Mouse (Mus musculus) lung, embryonic 16.5 days (tissue): ENCODE data around the gene Eef1akmt4. TPM values are rescaled to one million over a fixed set of nuclear protein-coding genes. Genes with fewer than 3 reads are reported as not detected.

Experiments
- ATAC-seq: fragments of 200-750 bp; cut with Nextera tagmentation; 2 replicates; pipeline ENCODE4 v1.8.0; 2017; ENCODE audit warnings: low read depth, mild to moderate bottlenecking, moderate library complexity
- H3K27ac ChIP-seq: fragments of 300-500 bp; sonication (generic); 2 replicates; pipeline ENCODE4 v1.5.1; 2014; ENCODE audit warnings: mild to moderate bottlenecking, control low read depth, low read length
- H3K27me3 ChIP-seq: fragments of 300-500 bp; sonication (generic); 2 replicates; pipeline ENCODE4 v1.6.1; 2014; ENCODE audit warnings: low read depth, low read length, mixed read lengths; ENCODE audit not compliant: control insufficient read depth, insufficient read depth
- H3K36me3 ChIP-seq: fragments of 300-500 bp; sonication (generic); 2 replicates; pipeline ENCODE4 v1.6.1; 2014; ENCODE audit warnings: low read length; ENCODE audit not compliant: control insufficient read depth, insufficient read depth
- H3K4me1 ChIP-seq: fragments of 300-500 bp; sonication (generic); replicated peaks from 2 replicates; pipeline ENCODE4 v1.6.1; 2014; ENCODE audit warnings: low read length, mixed read lengths; ENCODE audit not compliant: control insufficient read depth, insufficient read depth
- H3K4me2 ChIP-seq: fragments of 300-500 bp; sonication (generic); 2 replicates; pipeline ENCODE4 v1.6.1; 2014; ENCODE audit warnings: low read depth, low read length, control low read depth
- H3K4me3 ChIP-seq: fragments of 300-500 bp; sonication (generic); 2 replicates; pipeline ENCODE4 v1.5.1; 2014; ENCODE audit warnings: mild to moderate bottlenecking, low read length, control low read depth
- H3K9ac ChIP-seq: fragments of 300-500 bp; sonication (generic); 2 replicates; pipeline ENCODE4 v1.6.1; 2014; ENCODE audit warnings: low read length, control low read depth
- H3K9me3 ChIP-seq: fragments of 300-500 bp; sonication (generic); 2 replicates; pipeline ENCODE4 v1.6.1; 2016; ENCODE audit warnings: low read length; ENCODE audit not compliant: control insufficient read depth
- WGBS: fragments of 180-500 bp; shearing (Covaris S2); extraction: QIAGEN DNeasy Blood & Tissue Kit; methylation state at CpG from one replicate; pipeline ENCODE4 v1.1.7; 2014; 5-methylcytosine and 5-hydroxymethylcytosine counted together
- polyA plus RNA-seq: library from polyadenylated mRNA; unstranded; fragments of >200 nt; fragmentation: Nextera tagmentation; extraction: Ambion mirVana; gene quantifications from 2 replicates; pipeline ENCODE4 v1.2.1, GENCODE M21; 2015

Eef1akmt4 gene
- 24.4 and 25.6 TPM in 2 replicates for polyA plus RNA-seq

GRCm38 (mm10) chr16:20611357-20612227, at the start of gene Eef1akmt4, which contains the start of the genes Gm49333 and Alg3:
Gene Eef1akmt4 (plus strand): TSS chr16:20611593.
Gene Gm49333 (plus strand): TSS chr16:20611610.
Gene Alg3 (minus strand): TSS chr16:20611735.
- WGBS, result 2% methylated on average over 41 of the region's 41 CpGs
- H3K4me2 ChIP-seq, result peak within 1 kb of the TSS; percentile 99
- H3K27ac ChIP-seq, result peak within 1 kb of the TSS; percentile 90
- peak within 1 kb of the TSS; percentile 86 for H3K9ac ChIP-seq
- H3K9me3 ChIP-seq, result no peaks in the 10 kb centered on the region
- peak within 1 kb of the TSS; percentile 94 for H3K4me3 ChIP-seq
- peak; percentile 99 for ATAC-seq
- H3K36me3 ChIP-seq, result peaks cover 5% of the 10 kb centered on the region; the same call in 1 of the 2 replicates
- H3K27me3 ChIP-seq, result no peaks in the 10 kb centered on the region
- H3K4me1 ChIP-seq, result peaks cover 6% of the 10 kb centered on the region; the same call in 1 of the 2 replicates

- H3K9me3 ChIP-seq, result no peaks in the 10 kb centered on the region
- 45% methylated on average over 1 of the region's 1 CpGs for WGBS
- H3K4me3 ChIP-seq, result no peak overlapping the region
- H3K27ac ChIP-seq, result no peak overlapping the region
- peaks cover 15% of the 10 kb centered on the region for H3K36me3 ChIP-seq
- H3K4me1 ChIP-seq, result no peaks in the 10 kb centered on the region
- H3K9ac ChIP-seq, result no peak overlapping the region
- no peaks in the 10 kb centered on the region for H3K27me3 ChIP-seq
- ATAC-seq, result no peak
- H3K4me2 ChIP-seq, result no peak overlapping the region
Measured at GRCm38 (mm10) chr16:20565075-20565474, 46.3 kb upstream of the Eef1akmt4 start.

GRCm38 (mm10) chr16:20589366-20589938, 21.9 kb upstream of the Eef1akmt4 start, which contains the start of gene Vwa5b2:
Gene Vwa5b2 (plus strand): TSS chr16:20589471.
- H3K4me2 ChIP-seq, result peak within 1 kb of the TSS; percentile 83
- peak; percentile 34 for ATAC-seq
- H3K9me3 ChIP-seq, result no peaks in the 10 kb centered on the region
- no peak within 1 kb of the TSS for H3K27ac ChIP-seq
- H3K27me3 ChIP-seq, result peaks cover 54% of the 10 kb centered on the region
- peak within 1 kb of the TSS; percentile 51 for H3K4me3 ChIP-seq
- WGBS, result under 1% methylated on average over 24 of the region's 24 CpGs
- H3K9ac ChIP-seq, result peak within 1 kb of the TSS; percentile 42; the same call in 1 of the 2 replicates
- no peaks in the 10 kb centered on the region for H3K36me3 ChIP-seq
- peaks cover 11% of the 10 kb centered on the region for H3K4me1 ChIP-seq

GRCm38 (mm10) chr16:20589939-20590679, 21.3 kb upstream of the Eef1akmt4 start:
- peak overlapping the region; percentile 83 for H3K4me2 ChIP-seq
- peak; percentile 80 for ATAC-seq
- H3K27ac ChIP-seq, result no peak overlapping the region
- H3K4me1 ChIP-seq, result peaks cover 11% of the 10 kb centered on the region
- H3K9ac ChIP-seq, result peak overlapping the region; percentile 42; the same call in 1 of the 2 replicates
- H3K9me3 ChIP-seq, result no peaks in the 10 kb centered on the region
- H3K27me3 ChIP-seq, result peaks cover 54% of the 10 kb centered on the region
- H3K36me3 ChIP-seq, result no peaks in the 10 kb centered on the region
- WGBS, result 0% methylated on average over 39 of the region's 39 CpGs
- peak overlapping the region; percentile 51 for H3K4me3 ChIP-seq

- Histone ChIP-seq H3K9me3 (no peaks in the 10 kb centered on the region), H3K4me2 (peak overlapping the region; percentile 83), H3K4me1 (peaks cover 11% of the 10 kb centered on the region), H3K27ac (no peak overlapping the region), H3K27me3 (peaks cover 54% of the 10 kb centered on the region), H3K9ac (no peak overlapping the region), H3K4me3 (peak overlapping the region; percentile 51), H3K36me3 (no peaks in the 10 kb centered on the region)
- ATAC-seq, result no peak
- 2% methylated on average over 17 of the region's 17 CpGs for WGBS
Measured at GRCm38 (mm10) chr16:20590680-20591038, 20.7 kb upstream of the Eef1akmt4 start.

GRCm38 (mm10) chr16:20591076-20591705, 20.2 kb upstream of the Eef1akmt4 start:
- Histone ChIP-seq H3K27ac (no peak overlapping the region), H3K27me3 (peaks cover 54% of the 10 kb centered on the region), H3K9me3 (no peaks in the 10 kb centered on the region), H3K4me1 (peaks cover 11% of the 10 kb centered on the region), H3K9ac (no peak overlapping the region), H3K4me2 (no peak overlapping the region), H3K36me3 (no peaks in the 10 kb centered on the region), H3K4me3 (peak overlapping the region; percentile 51; the same call in 1 of the 2 replicates)
- 3% methylated on average over 45 of the region's 48 CpGs for WGBS
- ATAC-seq, result no peak

- H3K4me3 ChIP-seq, result no peak overlapping the region
- H3K4me2 ChIP-seq, result no peak overlapping the region
- peaks cover 34% of the 10 kb centered on the region for H3K27me3 ChIP-seq
- H3K36me3 ChIP-seq, result no peaks in the 10 kb centered on the region
- WGBS, result 75% methylated on average over 7 of the region's 7 CpGs
- H3K9me3 ChIP-seq, result no peaks in the 10 kb centered on the region
- H3K9ac ChIP-seq, result no peak overlapping the region
- ATAC-seq, result no peak
- H3K4me1 ChIP-seq, result peaks cover 7% of the 10 kb centered on the region
- H3K27ac ChIP-seq, result no peak overlapping the region
Measured at GRCm38 (mm10) chr16:20595060-20595673, 16.2 kb upstream of the Eef1akmt4 start.

- peaks cover 29% of the 10 kb centered on the region for H3K27me3 ChIP-seq
- ATAC-seq, result no peak
- peaks cover 3% of the 10 kb centered on the region; the same call in 1 of the 2 replicates for H3K4me1 ChIP-seq
- no peak overlapping the region for H3K4me2 ChIP-seq
- H3K36me3 ChIP-seq, result no peaks in the 10 kb centered on the region
- H3K4me3 ChIP-seq, result no peak overlapping the region
- no peak overlapping the region for H3K9ac ChIP-seq
- H3K27ac ChIP-seq, result no peak overlapping the region
- WGBS, result 77% methylated on average over 4 of the region's 4 CpGs
- no peaks in the 10 kb centered on the region for H3K9me3 ChIP-seq
Measured at GRCm38 (mm10) chr16:20595737-20596136, 15.7 kb upstream of the Eef1akmt4 start.
